Mouse (Mus musculus) intestine, embryonic 14.5 days (tissue): Measurements from ENCODE around the gene Sox14. TPM values are rescaled to one million over a fixed set of nuclear protein-coding genes. Genes with fewer than 3 reads are reported as not detected.

Experiments
- ATAC-seq: fragments of 200-750 bp; cut with Nextera tagmentation; replicated peaks from 2 replicates; pipeline ENCODE4 v1.8.0; 2017; ENCODE audit warnings: low read depth, moderate number of reproducible peaks, moderate TSS enrichment, moderate library complexity; ENCODE audit not compliant: low FRiP score, low TSS enrichment
- DNase-seq: peaks from one replicate; pipeline ENCODE4 v3.0.0-alpha.2; 2018; ENCODE audit warnings: low spot score
- H3K27ac ChIP-seq: fragments of 300-500 bp; sonication (generic); 2 replicates; pipeline ENCODE4 v1.5.1; 2014; ENCODE audit warnings: low read depth, mild to moderate bottlenecking, control low read depth
- H3K27me3 ChIP-seq: fragments of 300-500 bp; sonication (generic); replicated peaks from 2 replicates; pipeline ENCODE4 v1.6.1; 2014; ENCODE audit warnings: low read length, control low read depth; ENCODE audit not compliant: control insufficient read depth, insufficient read depth
- H3K36me3 ChIP-seq: fragments of 300-500 bp; sonication (generic); 2 replicates; pipeline ENCODE4 v1.6.1; 2014; ENCODE audit warnings: low read length, control low read depth; ENCODE audit not compliant: control insufficient read depth, insufficient read depth
- H3K4me1 ChIP-seq: fragments of 300-500 bp; sonication (generic); replicated peaks from 2 replicates; pipeline ENCODE4 v1.6.1; 2014; ENCODE audit warnings: low read length, control low read depth, mixed read lengths; ENCODE audit not compliant: control insufficient read depth, insufficient read depth
- H3K4me2 ChIP-seq: fragments of 300-500 bp; sonication (generic); 2 replicates; pipeline ENCODE4 v1.6.1; 2014; ENCODE audit warnings: low read length
- H3K4me3 ChIP-seq: fragments of 300-500 bp; sonication (generic); 2 replicates; pipeline ENCODE4 v1.5.1; 2014; ENCODE audit warnings: low read depth, low read length, control low read depth, mixed read lengths
- H3K9ac ChIP-seq: fragments of 300-500 bp; sonication (generic); 2 replicates; pipeline ENCODE4 v1.6.1; 2014; ENCODE audit warnings: mild to moderate bottlenecking, low read length
- H3K9me3 ChIP-seq: fragments of 300-500 bp; sonication (generic); 2 replicates; pipeline ENCODE4 v1.6.1; 2016; ENCODE audit warnings: low read length, control low read depth; ENCODE audit not compliant: control insufficient read depth
- WGBS: fragments of 180-500 bp; shearing (Covaris S2); extraction: QIAGEN DNeasy Blood & Tissue Kit; methylation state at CpG from one replicate; pipeline ENCODE4 v1.1.7; 2014; 5-methylcytosine and 5-hydroxymethylcytosine counted together
- polyA plus RNA-seq: library from polyadenylated mRNA; unstranded; fragments of >200 nt; fragmentation: Nextera tagmentation; extraction: Ambion mirVana; gene quantifications from 2 replicates; pipeline ENCODE4 v1.2.1, GENCODE M21; 2014

Gene Sox14
- not detected in 2 replicates for polyA plus RNA-seq

DNA sequence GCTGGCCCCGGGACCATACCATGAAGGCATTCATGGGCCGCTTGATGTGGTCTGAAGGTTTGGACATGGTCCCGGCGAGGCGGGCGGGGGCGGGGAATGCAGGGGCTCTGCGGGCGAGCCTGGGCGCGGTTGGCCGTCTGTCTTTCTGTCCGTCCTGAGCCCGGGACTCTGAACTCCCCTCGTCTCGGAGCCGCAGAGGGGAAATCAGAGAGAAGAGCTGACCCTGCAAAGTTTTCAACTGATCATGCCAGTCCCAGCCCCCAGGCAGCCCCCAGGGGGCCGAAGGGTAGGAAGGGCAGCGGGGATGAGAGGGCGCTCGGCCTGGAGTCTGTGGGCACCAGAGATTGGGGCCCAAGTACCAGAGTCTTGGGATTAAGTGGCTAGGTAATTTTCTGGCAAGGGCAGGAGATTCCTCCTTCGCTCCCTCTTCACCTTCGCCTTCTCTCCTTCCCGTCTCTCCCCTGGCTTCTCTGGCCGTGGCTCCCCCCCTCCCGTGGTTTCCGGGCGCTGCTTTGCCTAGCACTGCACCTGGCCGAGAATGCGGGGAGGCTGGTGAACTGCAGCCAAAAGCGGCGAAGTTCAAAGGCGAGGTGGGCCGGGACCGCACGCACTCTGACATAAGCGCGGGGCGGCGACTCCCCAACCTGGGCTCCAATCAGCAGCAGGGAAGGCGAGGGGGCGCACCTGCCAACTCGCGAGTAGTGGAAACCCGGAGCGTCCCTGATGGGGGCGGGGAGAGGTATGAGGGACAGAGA is at the start of gene Sox14:
TSS of gene Sox14 (minus strand) at position 553 of the 755 bp plus-strand sequence.
- Histone ChIP-seq H3K27me3 (peaks cover 100% of the 10 kb centered on the region), H3K4me1 (peaks cover 6% of the 10 kb centered on the region; the same call in 1 of the 2 replicates), H3K27ac (no peak within 1 kb of the TSS), H3K9me3 (no peaks in the 10 kb centered on the region), H3K4me3 (peak within 1 kb of the TSS; percentile 9), H3K36me3 (no peaks in the 10 kb centered on the region), H3K4me2 (peak within 1 kb of the TSS; percentile 26), H3K9ac (no peak within 1 kb of the TSS)
- DNase-seq (peak; percentile 71), ATAC-seq (no peak; the same call in 1 of the 2 replicates)
- 1% methylated on average over 47 of the region's 47 CpGs for WGBS

GRCm38 (mm10) chr9:99879311-99879710 is 3.3 kb upstream of the Sox14 start:
- peaks cover 6% of the 10 kb centered on the region; the same call in 1 of the 2 replicates for H3K4me1 ChIP-seq
- peaks cover 86% of the 10 kb centered on the region for H3K27me3 ChIP-seq
- DNase-seq: no peak

DNA sequence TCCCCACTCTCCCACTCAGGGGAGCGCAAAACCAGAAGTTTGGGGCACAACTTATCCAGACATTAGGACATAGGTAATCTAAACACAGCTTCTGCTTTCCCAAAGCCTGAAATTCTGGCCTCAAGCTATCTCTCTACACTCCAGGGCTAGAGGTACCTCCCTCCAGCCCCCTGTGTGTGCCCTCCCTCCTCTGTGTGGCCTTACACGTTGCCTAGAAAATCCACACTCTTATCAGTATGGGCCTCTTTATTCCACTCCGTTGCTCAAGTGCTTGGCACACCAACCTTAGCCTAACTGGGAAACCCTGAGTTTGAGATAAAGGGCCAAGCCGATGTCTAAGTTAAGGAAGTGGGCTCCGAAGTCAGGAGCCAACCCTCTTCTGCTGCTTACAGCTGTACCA is 2.6 kb upstream of the Sox14 start:
- peaks cover 93% of the 10 kb centered on the region for H3K27me3 ChIP-seq
- H3K27ac ChIP-seq: no peak overlapping the region
- 5% methylated on average over 5 of the region's 5 CpGs for WGBS
- H3K4me3 ChIP-seq: no peak overlapping the region
- H3K36me3 ChIP-seq: no peaks in the 10 kb centered on the region
- peaks cover 6% of the 10 kb centered on the region; the same call in 1 of the 2 replicates for H3K4me1 ChIP-seq
- H3K9ac ChIP-seq: no peak overlapping the region
- H3K4me2 ChIP-seq: no peak overlapping the region
- no peak for DNase-seq
- no peak for ATAC-seq
- H3K9me3 ChIP-seq: no peaks in the 10 kb centered on the region

More at GRCm38 (mm10) chr9:99879311-99879710, 3.3 kb upstream of the Sox14 start:
- ATAC-seq: no peak
- Histone ChIP-seq H3K4me2 (no peak overlapping the region), H3K9me3 (no peaks in the 10 kb centered on the region), H3K36me3 (no peaks in the 10 kb centered on the region), H3K9ac (no peak overlapping the region), H3K27ac (no peak overlapping the region), H3K4me3 (no peak overlapping the region)
- whole genome bisulfite sequencing: 2% methylated on average over 14 of the region's 14 CpGs

DNA sequence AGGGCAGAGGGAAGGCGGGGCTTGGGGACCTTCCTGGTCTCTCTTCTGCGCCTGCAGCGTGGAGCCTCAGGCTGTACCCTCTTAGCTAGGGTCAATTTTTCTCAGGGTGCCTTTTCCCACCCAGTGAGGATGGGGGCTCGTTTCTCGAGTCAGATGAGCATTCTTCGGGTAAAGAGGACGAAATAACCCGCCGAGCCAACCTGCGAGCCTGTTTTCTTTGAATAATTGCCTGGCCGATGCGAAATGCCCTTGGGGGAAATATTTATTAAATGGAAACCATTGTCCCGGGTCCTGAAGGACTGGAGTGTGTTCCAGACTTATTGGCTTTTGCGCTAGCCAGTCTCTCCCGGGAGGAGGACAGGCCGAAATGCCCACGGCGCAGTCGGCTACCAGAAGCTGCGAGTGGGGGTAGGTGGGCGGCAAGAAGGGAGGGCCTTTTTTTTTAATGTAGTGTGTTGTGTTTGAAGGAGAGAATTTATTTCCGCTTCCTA is 1.1 kb upstream of the Sox14 start:
- 4% methylated on average over 22 of the region's 22 CpGs for WGBS
- ATAC-seq: no peak

GRCm38 (mm10) chr9:99876373-99877055 is 544 bp upstream of the Sox14 start:
- peak; percentile 56 for DNase-seq

More for the DNA sequence above, 1.1 kb upstream of the Sox14 start:
- no peak overlapping the region for H3K4me2 ChIP-seq
- no peak overlapping the region for H3K4me3 ChIP-seq
- H3K27me3 ChIP-seq: peaks cover 100% of the 10 kb centered on the region
- H3K4me1 ChIP-seq: peaks cover 6% of the 10 kb centered on the region; the same call in 1 of the 2 replicates
- no peak overlapping the region for H3K9ac ChIP-seq
- no peaks in the 10 kb centered on the region for H3K36me3 ChIP-seq
- H3K9me3 ChIP-seq: no peaks in the 10 kb centered on the region
- H3K27ac ChIP-seq: no peak overlapping the region
- peak; percentile 61 for DNase-seq

GRCm38 (mm10) chr9:99874735-99875617 is 994 bp downstream of the Sox14 start:
- H3K36me3 ChIP-seq: no peaks in the 10 kb centered on the region
- ATAC-seq: no peak; the same call in 1 of the 2 replicates
- H3K4me3 ChIP-seq: no peak overlapping the region
- H3K27me3 ChIP-seq: peaks cover 100% of the 10 kb centered on the region
- WGBS: 2% methylated on average over 52 of the region's 52 CpGs
- no peaks in the 10 kb centered on the region for H3K9me3 ChIP-seq
- no peak overlapping the region for H3K27ac ChIP-seq
- no peak overlapping the region for H3K9ac ChIP-seq
- DNase-seq: peak; percentile 55
- H3K4me1 ChIP-seq: peaks cover 6% of the 10 kb centered on the region; the same call in 1 of the 2 replicates
- H3K4me2 ChIP-seq: no peak overlapping the region

More at GRCm38 (mm10) chr9:99876373-99877055, 544 bp upstream of the Sox14 start:
- no peaks in the 10 kb centered on the region for H3K36me3 ChIP-seq
- H3K27ac ChIP-seq: no peak overlapping the region
- no peak overlapping the region for H3K9ac ChIP-seq
- peaks cover 6% of the 10 kb centered on the region; the same call in 1 of the 2 replicates for H3K4me1 ChIP-seq
- H3K27me3 ChIP-seq: peaks cover 100% of the 10 kb centered on the region
- H3K4me3 ChIP-seq: peak overlapping the region; percentile 9
- no peaks in the 10 kb centered on the region for H3K9me3 ChIP-seq
- H3K4me2 ChIP-seq: peak overlapping the region; percentile 26; the same call in 1 of the 2 replicates
- no peak for ATAC-seq
- under 1% methylated on average over 25 of the region's 25 CpGs for WGBS

DNA sequence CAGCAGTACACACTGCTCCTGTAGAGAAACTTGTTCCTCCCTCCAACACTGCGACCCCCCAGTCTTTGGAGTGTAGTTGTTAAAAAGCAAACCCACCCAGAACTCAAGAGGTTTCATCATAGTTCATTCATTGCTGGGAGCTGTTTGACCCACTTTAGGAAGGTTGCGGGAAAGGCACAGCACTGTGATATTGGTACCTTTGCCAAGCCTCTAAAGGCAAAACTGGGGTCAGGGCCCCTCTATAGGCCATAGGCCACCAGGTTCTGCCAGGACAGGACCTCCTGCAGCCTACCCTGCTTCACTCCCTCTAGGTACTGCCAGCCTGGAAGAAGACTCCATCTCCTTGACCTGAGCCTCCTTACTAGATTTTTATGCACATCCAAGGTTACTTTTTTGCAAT is 2.2 kb downstream of the Sox14 start:
- peaks cover 100% of the 10 kb centered on the region for H3K27me3 ChIP-seq
- no peak overlapping the region for H3K9ac ChIP-seq
- DNase-seq (peak; percentile 60), ATAC-seq (no peak)
- peaks cover 6% of the 10 kb centered on the region; the same call in 1 of the 2 replicates for H3K4me1 ChIP-seq
- H3K4me3 ChIP-seq: no peak overlapping the region
- H3K9me3 ChIP-seq: no peaks in the 10 kb centered on the region
- 11% methylated on average over 2 of the region's 2 CpGs for WGBS
- H3K27ac ChIP-seq: no peak overlapping the region
- no peaks in the 10 kb centered on the region for H3K36me3 ChIP-seq
- H3K4me2 ChIP-seq: no peak overlapping the region
